Mouse (Mus musculus) frontal cortex, postnatal 36 days (tissue): ENCODE measurements around the gene Myof.
A peak's percentile ranks its signal among the peaks of the same experiment; 100 is the strongest.

Source experiments
- DNase-seq, 2 experiments: peaks; one replicate each; pipeline ENCODE4 v3.0.0; 2022; ENCODE audit warnings: low spot score in 2 of 2

The Myof gene

GRCm38 (mm10) chr19:38003671-38004521 lies 39.5 kb downstream of the Myof start:
- DNase-seq: no peak

GRCm38 (mm10) chr19:38002816-38003215 lies 40.6 kb downstream of the Myof start:
- DNase-seq: no peak

- no peak for DNase-seq
Observed at GRCm38 (mm10) chr19:38000990-38001389, 42.4 kb downstream of the Myof start.

GRCm38 (mm10) chr19:37999941-38000340 lies 43.4 kb downstream of the Myof start:
- no peak for DNase-seq

- DNase-seq: no peak
Observed at GRCm38 (mm10) chr19:37994301-37994700, 49.1 kb downstream of the Myof start.

- no peak for DNase-seq
Observed at GRCm38 (mm10) chr19:37992184-37992554, 51.2 kb downstream of the Myof start.

- peak; percentile 69 to 91 for DNase-seq
Observed at GRCm38 (mm10) chr19:37991399-37992183, 51.8 kb downstream of the Myof start.

- DNase-seq: no peak
Observed at GRCm38 (mm10) chr19:37989971-37990370, 53.4 kb downstream of the Myof start.

- DNase-seq: no peak
Observed at GRCm38 (mm10) chr19:37988156-37988555, 55.2 kb downstream of the Myof start.

GRCm38 (mm10) chr19:37985730-37986129 lies 57.6 kb downstream of the Myof start:
- DNase-seq: no peak

GRCm38 (mm10) chr19:37975951-37976350 lies 67.4 kb downstream of the Myof start:
- DNase-seq: no peak

GRCm38 (mm10) chr19:37970571-37970970 lies 72.8 kb downstream of the Myof start:
- no peak for DNase-seq

- no peak for DNase-seq
Observed at GRCm38 (mm10) chr19:37970004-37970403, 73.4 kb downstream of the Myof start.

GRCm38 (mm10) chr19:37965828-37966227 lies 77.5 kb downstream of the Myof start:
- DNase-seq: no peak

GRCm38 (mm10) chr19:37963421-37963820 lies 80.0 kb downstream of the Myof start:
- DNase-seq: no peak

- DNase-seq: no peak
Observed at GRCm38 (mm10) chr19:37960791-37961190, 82.6 kb downstream of the Myof start.

GRCm38 (mm10) chr19:37959543-37960215 lies 83.7 kb downstream of the Myof start:
- no peak for DNase-seq

GRCm38 (mm10) chr19:37959076-37959475 lies 84.3 kb downstream of the Myof start:
- DNase-seq: no peak

- no peak for DNase-seq
Observed at GRCm38 (mm10) chr19:37957256-37957655, 86.1 kb downstream of the Myof start.

- no peak for DNase-seq
Observed at GRCm38 (mm10) chr19:37956006-37956405, 87.4 kb downstream of the Myof start.

- DNase-seq: peak; percentile 64 to 81
Observed at GRCm38 (mm10) chr19:37955425-37956001, 87.9 kb downstream of the Myof start.

GRCm38 (mm10) chr19:37954772-37955171 lies 88.6 kb downstream of the Myof start:
- DNase-seq: no peak
